Mouse (Mus musculus): ENCODE data around the gene Itfg2.
A peak's percentile ranks its signal among the peaks of the same experiment; 100 is the strongest.

Itfg2 gene

DNA sequence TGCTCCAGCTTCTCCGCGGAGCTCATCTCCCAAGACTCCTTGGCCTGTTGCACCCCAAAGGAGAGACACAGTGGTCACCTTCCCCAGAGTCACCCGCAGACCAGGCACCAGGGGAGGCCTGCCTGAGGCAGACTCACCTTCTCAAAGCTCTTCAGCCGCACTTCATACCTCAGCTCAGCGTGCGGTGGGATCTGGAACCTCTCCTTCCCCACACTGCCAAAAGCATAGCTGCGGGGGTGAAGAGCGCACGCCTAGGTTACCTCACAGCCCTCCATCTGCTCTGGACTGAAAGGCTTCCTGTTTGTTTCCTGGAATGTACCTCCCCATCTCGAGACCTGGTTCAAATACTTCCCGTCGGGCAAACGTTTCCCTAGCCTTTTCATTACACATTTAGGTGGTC is 8.8 kb upstream of the Itfg2 start:
- peak; percentile 79 for DNase-seq

DNA sequence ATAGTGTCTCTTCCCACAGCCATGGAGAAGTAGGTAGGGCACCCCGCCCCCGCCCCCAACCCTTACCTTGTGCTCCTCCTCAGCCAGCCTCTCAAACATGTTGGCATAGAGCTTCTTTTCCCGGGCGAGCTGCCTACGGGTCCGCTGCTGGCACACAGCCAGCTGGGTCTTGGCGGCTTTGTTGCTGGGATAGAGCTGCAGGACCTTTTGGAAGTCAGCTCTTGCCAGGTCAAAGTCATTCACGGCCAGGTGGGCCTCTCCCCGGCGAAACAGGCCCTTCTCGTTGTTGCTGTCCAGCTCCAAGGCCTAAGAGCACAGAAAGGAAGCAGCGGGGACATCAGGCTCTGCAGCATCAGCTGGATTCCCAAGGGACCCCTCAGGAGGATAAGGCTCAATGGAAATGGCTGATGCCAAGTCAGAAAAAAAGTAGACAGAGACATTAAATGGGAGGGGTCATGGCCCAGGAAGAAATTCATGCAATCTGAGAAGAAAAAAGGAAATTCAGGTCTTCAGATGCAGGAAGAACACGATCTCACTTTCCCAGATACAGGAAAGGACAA is 7.7 kb upstream of the Itfg2 start:
- peak; percentile 85 for DNase-seq

DNA sequence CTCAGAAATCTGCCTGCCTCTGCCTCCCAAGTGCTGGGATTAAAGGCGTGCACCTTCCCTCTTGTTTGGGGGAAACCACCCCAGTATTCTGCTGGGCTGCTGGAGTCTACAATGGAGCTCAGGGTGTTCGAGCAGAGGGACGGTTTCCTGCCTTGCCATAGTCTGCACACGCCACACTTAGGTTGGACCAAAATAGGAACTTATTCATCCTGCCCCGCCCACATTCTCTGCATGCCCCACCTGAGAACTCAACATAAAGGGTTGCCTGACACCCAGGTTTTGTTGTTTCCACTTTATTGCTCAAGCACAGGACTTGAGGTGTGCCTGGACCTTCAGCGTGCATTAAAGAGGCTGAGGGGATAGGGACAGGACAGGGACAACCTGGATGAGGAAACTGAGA is 5.1 kb upstream of the Itfg2 start:
- DNase-seq, result no peak

DNA sequence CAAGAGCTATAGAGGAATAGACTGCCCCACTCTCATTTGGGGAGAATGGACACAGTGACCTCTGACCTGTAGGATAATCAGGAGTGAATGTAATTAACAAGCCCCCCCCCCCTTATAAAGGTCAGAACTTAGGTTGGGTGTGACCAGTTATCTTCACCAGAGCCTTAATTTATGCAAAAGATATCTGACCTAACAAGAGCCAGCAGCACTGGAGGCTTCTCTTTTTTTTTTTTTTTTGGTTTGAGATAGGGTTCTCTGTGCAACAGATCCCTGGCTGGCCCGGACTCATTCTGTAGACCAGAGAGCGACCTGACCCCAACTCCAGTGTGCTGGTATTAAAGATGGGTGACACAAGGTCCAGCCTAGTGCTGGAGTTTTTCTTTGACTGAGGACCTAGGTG is 4.6 kb upstream of the Itfg2 start:
- no peak for DNase-seq

DNA sequence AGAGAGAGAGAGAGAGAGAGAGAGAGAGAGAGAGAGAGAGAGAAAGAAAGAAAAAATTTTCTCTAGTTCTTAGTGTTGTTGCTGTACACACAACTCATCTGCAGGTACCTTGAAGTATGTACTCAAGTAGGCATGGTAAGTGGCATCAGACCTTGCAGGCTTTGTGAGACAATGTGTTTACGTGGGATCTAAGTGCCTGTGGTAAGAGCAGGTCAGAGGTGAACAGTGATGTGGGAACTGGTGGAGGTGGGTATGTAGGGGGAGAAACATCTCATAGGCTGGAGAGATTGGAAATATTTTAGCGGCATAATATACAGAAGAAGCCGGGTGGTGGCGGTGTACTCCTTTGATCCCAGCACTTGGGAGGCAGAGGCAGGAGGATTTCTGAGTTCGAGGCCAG is 2.8 kb upstream of the Itfg2 start:
- no peak for DNase-seq

DNA sequence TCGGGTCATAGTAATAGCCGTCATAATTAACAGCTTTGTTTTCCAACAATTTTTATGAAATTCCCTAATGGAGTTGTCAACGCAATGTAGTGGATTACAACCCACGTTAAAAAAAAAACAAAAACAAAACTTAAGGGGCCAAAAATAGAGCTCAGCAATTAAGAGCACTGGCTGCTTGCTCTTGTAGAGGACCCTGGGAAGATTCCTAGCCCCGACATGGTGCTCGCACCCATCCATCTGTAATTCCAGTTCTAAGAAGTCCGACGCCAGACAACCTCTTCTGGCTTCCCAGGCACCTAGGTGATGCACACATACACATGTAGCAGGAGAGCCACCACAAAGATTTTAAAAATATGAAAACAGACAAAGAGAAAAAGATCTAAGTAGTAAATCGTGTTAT is 315 bp upstream of the Itfg2 start:
- DNase-seq, result no peak

DNA sequence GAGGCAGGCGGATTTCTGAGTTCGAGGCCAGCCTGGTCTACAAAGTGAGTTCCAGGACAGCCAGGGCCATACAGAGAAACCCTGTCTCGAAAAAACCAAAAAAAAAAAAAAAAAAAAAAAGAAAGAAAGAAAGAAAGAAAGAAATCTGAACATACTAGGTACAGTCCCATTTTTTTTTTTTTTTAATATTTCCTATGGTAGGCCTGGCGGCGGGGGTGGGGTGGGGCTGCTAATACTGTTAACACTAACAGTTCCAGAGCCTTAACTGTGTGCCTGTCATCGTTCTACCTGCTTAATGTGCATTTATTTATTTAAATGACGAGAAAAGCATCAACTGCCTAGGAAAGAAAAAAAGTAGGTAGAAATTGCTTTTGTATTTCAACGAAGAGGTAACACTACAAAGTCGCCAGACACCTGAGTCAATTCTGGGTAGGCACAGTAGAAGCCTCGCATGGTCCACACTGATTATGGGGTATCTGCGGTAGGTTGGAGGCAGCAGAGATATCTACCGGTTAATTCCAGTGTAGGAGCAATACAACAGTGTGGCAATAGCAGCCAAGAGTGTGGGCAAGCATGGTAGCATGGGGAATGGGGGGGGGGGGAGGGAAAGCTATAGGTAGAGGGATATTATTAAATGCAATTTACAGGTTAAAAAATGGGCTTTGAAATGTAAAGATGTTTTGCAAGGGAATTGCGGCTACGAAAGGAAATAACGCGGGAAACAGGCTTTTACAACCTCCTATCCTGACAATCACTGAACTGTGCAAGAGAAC is 1.0 kb downstream of the Itfg2 start:
- peak; percentile 64 for DNase-seq

DNA sequence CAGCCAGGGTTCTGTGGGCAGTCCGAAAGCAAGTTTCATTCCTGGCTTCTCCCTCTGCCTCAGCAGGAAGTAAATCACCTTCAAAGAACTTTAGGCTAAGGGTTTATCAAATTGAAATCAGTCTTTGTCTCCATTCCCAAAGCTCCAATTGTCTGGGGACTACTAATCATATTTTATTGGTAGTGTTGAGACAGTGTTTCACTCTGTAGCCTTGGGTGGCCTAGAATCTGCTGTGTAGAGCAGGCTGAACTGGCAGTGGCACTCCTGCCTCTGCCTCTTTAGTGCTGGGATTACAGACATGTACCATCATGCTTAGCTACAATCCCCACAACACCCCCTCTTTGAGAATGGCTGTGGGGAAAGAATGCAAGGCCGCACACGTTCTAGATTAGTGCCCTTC is 3.3 kb downstream of the Itfg2 start:
- DNase-seq, result no peak

DNA sequence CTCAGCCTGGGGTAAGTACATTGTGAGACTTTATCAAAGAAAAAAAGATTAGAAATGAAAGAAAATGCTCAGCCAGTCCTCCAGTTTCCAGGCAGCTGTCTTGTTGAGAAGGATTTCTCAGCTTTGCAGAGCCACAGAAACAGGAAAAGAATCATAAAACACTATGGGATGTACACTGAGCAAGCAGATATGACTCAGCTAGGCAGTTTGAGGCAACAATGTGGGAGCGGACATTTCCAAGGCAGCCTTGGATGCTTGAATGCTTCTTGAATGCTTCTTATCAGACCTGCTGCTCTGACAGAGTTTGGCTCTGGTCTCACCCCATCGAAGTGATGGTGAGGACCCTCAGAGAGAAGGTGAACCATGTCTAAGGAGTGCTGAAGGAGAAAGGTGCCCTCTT is 3.7 kb downstream of the Itfg2 start:
- no peak for DNase-seq

DNA sequence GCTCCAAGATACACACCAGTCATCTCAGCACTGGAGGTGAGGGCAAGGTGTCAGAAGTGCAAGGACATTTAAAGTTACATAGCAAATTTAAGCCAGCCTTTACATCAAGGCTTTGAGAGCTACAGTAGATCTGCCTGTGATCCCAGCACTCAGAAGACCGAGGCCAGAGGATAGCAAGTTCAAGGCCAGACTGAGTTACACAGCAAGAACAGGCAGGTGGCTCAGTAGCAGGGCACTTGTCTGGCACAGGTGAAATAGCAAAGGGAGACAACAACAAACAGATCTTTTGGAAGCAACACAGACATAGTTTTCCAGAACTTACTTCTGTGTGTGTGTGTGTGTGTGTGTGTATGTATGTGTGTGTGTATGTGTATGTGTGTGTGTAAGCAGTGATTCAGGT is 6.7 kb downstream of the Itfg2 start:
- DNase-seq, result no peak

DNA sequence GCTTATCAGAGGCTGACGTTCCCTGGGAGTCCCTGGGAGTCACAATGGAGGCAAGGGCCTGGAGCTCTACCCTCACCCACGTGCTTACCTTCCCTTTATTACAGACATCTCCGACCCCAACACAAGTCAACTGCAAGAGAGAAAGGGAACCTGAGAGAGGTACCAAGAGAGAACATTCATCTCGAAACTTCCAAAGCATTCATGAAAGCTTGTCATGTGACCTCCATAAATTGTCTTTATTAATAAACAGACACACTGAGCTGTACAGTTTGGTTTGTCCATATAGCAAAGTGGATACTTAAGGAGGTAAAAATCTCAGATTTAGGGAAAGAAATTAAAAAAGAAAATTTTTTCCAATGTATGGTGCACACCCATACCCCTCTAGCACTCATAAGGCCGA is 8.6 kb downstream of the Itfg2 start:
- DNase-seq, result no peak

DNA sequence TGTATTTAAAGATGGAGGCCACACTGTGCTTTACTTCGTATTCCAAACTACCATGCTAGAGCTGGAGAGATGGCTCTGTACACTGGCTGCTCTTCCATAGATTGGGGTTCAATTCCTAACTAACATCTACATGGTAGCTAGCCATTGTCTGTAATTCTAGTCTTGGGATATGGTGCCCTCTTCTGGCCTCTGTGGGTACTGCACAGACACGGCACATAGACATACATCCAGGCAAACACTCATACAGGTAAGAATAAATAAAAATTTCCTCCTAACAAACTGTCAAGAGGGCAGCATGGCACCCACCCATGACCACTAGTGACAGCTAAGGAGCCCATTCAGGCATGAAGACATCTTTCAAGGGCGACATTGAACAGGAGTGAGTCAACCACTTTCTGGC is 13.6 kb downstream of the Itfg2 start:
- peak; percentile 87 for DNase-seq

DNA sequence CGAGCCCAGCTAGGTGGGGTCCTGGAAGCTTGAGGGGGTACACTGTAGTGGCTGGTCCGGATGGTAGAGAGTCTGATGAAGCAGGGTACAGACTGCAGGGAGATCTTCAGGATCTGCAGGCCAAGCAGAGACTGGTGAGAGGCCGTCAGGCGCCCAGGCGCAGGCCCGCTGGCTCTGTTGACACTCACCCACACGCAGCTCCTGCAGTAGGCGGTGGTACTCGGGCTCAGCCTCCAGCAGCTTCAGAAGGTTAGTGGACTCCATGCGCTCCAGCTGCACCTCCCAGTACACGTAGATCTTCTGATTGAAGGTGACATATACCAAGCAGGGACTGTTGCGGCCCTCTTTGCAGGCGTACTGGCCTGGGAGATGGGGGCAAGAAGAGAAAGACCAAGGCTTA is 14.4 kb downstream of the Itfg2 start:
- DNase-seq, result peak; percentile 12

DNA sequence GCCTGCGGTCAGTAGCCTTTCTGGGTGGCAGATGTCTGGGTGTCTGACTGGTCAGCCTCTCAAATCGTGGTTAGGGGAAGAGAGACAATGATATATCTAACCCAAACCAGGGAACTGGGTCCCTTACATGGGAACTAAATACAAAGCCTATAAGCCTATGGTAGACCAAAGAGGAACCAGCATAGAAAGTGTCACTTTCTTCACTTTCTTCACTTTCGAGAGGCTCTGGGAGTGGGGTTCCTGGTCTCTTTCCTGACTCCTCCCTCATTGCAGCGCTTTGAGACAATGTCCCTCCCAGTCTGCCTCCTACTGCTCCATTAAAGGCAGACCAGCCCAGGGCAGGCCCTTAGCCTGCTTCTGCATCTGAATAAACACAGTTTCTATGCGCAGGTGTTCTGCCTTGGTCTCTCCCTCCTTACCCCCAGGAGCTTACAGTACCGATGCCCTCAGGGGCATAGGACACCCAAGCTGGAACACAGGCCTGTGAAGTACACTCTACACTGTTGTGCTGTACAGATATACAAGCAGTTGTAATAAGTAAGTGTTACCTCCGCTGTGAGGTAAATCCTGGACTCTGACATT is 16.1 kb downstream of the Itfg2 start:
- DNase-seq, result no peak

DNA sequence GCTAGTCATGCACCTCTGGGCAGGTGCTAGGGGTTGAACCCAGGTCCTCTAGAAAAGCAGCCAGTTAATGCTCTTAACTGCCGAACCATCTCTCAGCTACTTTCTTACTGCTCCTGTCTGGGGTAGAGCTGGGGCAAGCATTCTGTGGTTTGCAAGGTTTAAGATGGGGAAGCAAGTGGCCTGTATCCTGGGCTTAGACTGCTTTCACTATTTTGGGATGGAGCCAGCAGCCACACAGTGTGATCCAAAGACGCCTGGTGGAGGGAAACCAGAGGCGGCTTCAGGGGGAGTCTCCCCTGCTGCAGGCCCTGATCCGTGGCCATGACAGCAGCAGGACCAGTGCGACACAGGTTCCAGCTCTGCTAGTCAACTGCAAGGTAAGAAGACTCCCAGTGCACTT is 20.0 kb downstream of the Itfg2 start:
- peak; percentile 33 for DNase-seq

DNA sequence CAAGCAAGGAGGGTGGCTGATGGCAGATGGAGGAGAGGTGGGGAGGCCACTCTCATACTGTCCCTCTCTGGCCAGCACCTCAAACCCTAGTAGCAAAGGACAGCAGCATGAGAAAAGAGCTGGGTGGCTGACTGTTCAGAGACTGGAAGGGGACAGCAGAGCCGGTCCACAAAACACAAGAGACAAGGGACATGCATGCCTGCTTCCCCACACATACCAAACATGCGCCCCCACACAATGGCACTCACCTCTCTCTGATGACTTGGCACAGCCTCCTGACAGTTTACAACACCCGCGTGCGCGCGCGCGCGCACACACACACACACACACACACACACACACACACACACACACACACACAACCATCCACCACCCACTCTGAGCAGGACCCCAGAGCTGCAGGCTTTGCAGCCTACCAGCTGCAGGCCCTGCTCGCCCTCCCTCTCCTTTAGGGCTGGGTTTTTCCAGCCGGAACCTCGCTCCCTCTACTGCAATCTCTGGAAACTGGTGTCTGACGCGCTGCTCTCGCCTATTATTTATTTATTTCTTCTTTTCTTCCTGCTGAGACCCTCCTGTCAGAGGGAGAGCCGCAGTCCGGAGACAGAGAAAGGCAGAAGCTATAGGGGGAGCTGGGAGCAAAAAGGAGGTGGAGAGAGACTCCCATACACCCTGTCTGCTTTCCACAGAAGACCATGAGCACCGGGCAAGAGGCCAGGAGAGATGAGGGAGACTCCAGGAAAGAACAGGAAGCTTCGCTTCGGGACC is 25.1 kb downstream of the Itfg2 start:
- DNase-seq, result peak; percentile 82

DNA sequence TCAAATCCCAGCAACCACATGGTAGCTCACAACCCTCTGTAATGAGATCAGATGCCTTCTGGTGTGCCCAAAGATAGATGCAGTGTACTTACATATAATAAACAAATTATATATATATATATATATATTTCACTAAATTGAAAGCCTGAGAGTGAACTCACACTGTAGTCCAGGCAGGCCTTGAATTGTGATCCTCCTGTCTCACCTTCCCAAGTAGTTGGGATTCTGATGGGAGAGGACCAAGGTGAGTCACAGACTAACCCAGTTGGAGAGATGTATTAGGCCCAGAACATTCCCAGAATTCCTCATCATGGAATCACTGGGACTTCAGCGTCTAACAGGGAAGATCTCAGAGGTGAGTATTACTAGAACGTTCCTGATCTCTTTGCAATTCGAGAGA is 25.7 kb downstream of the Itfg2 start, which contains the start of gene Nrip2:
Nrip2 (plus strand) TSS at position 301 of the 400 bp plus-strand sequence.
- DNase-seq, result no peak

DNA sequence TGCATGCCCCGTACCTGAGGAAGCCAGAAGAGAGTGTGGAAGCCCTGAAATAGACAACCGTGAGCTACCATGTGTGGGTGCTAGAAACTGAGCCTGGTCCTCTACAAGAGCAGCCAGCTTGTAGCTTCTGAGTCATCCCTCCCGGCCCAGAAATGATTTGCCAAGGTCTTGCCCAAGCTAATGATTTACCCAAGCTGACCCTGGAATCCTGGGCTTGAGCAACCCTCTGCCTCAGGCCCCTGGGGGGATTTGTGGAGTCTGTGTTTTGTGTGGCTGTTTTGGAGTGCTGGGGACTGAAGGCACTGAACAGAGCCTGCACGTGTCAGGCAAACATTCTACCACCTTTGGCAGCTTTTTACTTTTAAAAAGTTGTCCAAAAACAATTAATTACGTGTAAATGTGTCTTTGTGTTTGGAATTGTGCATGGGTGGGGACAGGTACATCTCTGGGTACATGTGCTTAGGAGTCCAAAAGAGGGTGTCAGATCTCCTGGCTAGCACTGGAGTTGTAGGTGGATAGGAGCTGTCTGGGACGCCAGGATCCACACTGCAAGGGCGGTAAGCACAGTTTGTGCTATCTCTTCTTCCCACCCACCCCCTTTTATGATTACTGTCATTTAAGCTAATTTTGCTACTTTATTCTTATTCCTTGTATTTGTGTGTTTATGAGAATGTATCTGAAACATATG is 27.0 kb downstream of the Itfg2 start:
- DNase-seq, result no peak

DNA sequence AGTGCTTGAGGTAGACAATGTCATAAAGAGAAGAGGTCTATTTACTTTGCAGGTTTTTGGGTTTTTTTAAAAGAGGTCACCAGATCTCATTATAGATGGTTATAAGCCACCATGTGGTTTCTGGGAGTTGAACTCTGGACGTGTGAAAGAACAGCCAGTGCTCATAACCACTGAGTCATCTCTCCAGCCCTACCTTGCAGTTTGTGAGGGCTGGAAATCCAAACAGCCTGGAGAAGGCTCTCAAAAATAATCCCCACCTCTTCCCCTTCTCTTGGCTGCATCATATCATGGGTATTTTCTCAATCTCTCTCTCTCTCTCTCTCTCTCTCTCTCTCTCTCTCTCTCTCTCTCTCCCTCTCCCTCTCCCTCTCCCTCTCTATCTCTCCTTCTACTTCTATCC is 34.0 kb downstream of the Itfg2 start:
- no peak for DNase-seq

DNA sequence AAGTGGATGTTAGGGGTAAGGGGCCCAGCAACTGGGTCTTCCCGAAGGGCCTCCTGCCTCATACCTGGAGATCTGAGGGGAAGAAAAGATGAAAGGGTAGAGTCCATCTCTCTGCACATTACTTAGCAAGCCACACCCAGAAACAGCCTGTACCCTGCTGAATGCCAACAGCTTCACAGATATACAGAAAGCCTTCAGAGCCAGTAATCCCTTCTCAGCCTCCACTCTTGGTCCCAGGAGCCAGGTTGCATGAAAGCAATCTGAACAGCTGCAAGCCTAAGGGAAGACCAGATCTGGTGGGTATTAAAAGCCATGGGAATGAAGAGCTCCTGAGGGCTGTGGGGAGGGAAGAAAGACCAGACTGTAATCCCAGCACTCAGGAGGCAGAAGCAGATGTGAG is 35.5 kb downstream of the Itfg2 start:
- no peak for DNase-seq

DNA sequence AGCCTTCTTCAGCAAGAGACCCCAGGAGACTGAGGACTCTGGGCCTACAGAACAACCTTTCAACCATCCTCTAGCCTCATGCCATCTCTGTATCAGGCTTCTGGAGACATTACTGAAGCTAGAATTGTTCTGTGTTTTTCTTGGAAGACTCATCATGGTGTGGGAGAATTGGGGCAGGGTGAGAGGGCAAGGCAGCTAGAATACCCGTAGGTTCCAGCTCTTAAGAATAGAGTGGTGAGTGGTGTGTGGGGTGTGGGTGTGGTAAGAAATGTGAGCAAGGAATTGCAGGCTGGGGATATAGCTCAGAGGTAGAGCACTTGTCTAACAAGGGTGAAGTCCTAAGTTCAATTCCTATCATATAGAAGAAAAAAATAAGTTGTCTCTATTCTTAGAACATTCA is 39.7 kb downstream of the Itfg2 start:
- DNase-seq, result no peak

DNA sequence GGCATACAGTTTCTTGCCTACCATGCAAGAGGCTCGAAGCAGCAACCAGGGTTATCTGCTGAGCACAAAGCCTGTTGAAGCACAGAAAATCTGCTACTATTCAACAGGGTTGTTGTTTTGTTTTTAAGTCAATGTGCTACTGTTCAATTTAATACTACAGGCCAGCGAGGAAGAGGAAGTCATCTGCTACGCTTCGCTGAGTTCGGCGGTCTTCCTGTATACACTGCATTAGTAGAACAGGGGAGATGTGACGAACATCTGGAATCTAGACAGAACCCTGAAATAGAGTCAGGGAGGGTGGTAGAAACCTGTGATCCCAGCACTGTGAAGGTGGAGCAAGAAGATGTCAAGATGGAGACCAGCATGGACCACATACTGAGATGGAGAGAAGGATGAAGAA is 41.0 kb downstream of the Itfg2 start:
- DNase-seq, result no peak

DNA sequence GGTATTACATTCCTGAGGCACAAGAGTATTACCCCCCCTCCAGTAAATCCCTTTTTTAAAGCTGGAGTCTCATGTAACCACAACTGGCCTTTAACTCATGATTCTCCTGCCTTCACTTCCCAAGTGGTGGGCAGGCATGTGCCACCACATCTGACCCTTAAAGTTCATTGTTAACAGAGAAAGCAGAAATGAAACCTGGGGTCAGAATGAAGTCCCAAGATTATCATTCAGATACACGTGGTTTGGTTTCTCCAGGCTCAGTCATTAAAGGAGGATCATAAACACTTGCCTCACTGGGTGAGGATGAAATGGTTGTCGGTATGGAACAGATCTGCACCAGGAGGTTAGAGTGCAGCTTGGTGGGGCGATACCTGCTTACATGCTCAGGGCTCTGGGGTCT is 43.5 kb downstream of the Itfg2 start:
- no peak for DNase-seq
